Mouse (Mus musculus) forebrain, embryonic 15.5 days (tissue): ENCODE measurements around the gene Slc41a2. TPM values are rescaled to one million over a fixed set of nuclear protein-coding genes. Genes with fewer than 3 reads are reported as not detected.
A peak's percentile ranks its signal among the peaks of the same experiment; 100 is the strongest.

ENCODE experiments used
- ATAC-seq: fragments of 200-750 bp; cut with Nextera tagmentation; replicated peaks from 2 replicates; pipeline ENCODE4 v1.8.0; 2017; ENCODE audit warnings: mild to moderate bottlenecking, moderate TSS enrichment, moderate library complexity
- H3K27ac ChIP-seq: fragments of 300-500 bp; sonication (generic); replicated peaks from 2 replicates; pipeline ENCODE4 v1.5.1; 2015; ENCODE audit warnings: mild to moderate bottlenecking, inconsistent platforms
- H3K27me3 ChIP-seq: fragments of 300-500 bp; sonication (generic); 2 replicates; pipeline ENCODE4 v1.6.1; 2015; ENCODE audit warnings: inconsistent platforms
- H3K36me3 ChIP-seq: fragments of 300-500 bp; sonication (generic); 2 replicates; pipeline ENCODE4 v1.6.1; 2015; ENCODE audit warnings: mild to moderate bottlenecking, inconsistent platforms
- H3K4me1 ChIP-seq: fragments of 300-500 bp; sonication (generic); 2 replicates; pipeline ENCODE4 v1.6.1; 2015; ENCODE audit warnings: inconsistent platforms
- H3K4me2 ChIP-seq: fragments of 300-500 bp; sonication (generic); replicated peaks from 2 replicates; pipeline ENCODE4 v1.6.1; 2015; ENCODE audit warnings: mild to moderate bottlenecking, inconsistent platforms
- H3K4me3 ChIP-seq: fragments of 300-500 bp; sonication (generic); 2 replicates; pipeline ENCODE4 v1.5.1; 2015; ENCODE audit warnings: mild to moderate bottlenecking, inconsistent platforms
- H3K9ac ChIP-seq: fragments of 300-500 bp; sonication (generic); replicated peaks from 2 replicates; pipeline ENCODE4 v1.6.1; 2015; ENCODE audit warnings: mild to moderate bottlenecking, inconsistent platforms
- H3K9me3 ChIP-seq: fragments of 300-500 bp; sonication (generic); 2 replicates; pipeline ENCODE4 v1.6.1; 2016; ENCODE audit warnings: inconsistent platforms
- WGBS: fragments of 180-500 bp; shearing (Covaris S2); methylation state at CpG from one replicate; pipeline ENCODE4 v1.1.7; 2015; ENCODE audit warnings: mixed read lengths; 5-methylcytosine and 5-hydroxymethylcytosine counted together
- polyA plus RNA-seq: library from polyadenylated mRNA; unstranded; fragments of >200 nt; fragmentation: Nextera tagmentation; extraction: Ambion mirVana; gene quantifications from 2 replicates; pipeline ENCODE4 v1.2.1, GENCODE M21; 2015

The Slc41a2 gene
- polyA plus RNA-seq, 1 experiment from 2014 or later, result 4.4 TPM

- 12% methylated on average over 6 of the region's 6 CpGs for WGBS
- Histone ChIP-seq H3K36me3 (no peaks in the 10 kb centered on the region), H3K27ac (no peak overlapping the region), H3K4me1 (peaks cover 25% of the 10 kb centered on the region), H3K9me3 (no peaks in the 10 kb centered on the region), H3K27me3 (no peaks in the 10 kb centered on the region), H3K9ac (no peak overlapping the region), H3K4me3 (no peak overlapping the region), H3K4me2 (no peak overlapping the region)
- peak; percentile 49; the same call in 1 of the 2 replicates for ATAC-seq
These were observed 126.6 kb downstream of the Slc41a2 start for GRCm38 (mm10) chr10:83210968-83211583.

- Histone ChIP-seq H3K4me2 (no peak overlapping the region), H3K36me3 (no peaks in the 10 kb centered on the region), H3K9ac (no peak overlapping the region), H3K4me3 (no peak overlapping the region), H3K27me3 (no peaks in the 10 kb centered on the region), H3K9me3 (no peaks in the 10 kb centered on the region), H3K27ac (no peak overlapping the region), H3K4me1 (peaks cover 25% of the 10 kb centered on the region)
- 42% methylated on average over 16 of the region's 16 CpGs for WGBS
- no peak for ATAC-seq
These were observed 127.6 kb downstream of the Slc41a2 start for GRCm38 (mm10) chr10:83210122-83210521.

GRCm38 (mm10) chr10:83209388-83209787, 128.3 kb downstream of the Slc41a2 start:
- H3K9ac ChIP-seq, result no peak overlapping the region
- no peaks in the 10 kb centered on the region for H3K36me3 ChIP-seq
- no peaks in the 10 kb centered on the region for H3K27me3 ChIP-seq
- no peak overlapping the region for H3K4me2 ChIP-seq
- no peak overlapping the region for H3K27ac ChIP-seq
- WGBS, result 75% methylated on average over 12 of the region's 12 CpGs
- H3K4me1 ChIP-seq, result peaks cover 25% of the 10 kb centered on the region
- ATAC-seq, result no peak
- H3K4me3 ChIP-seq, result no peak overlapping the region
- no peaks in the 10 kb centered on the region for H3K9me3 ChIP-seq

- H3K27me3 ChIP-seq, result no peaks in the 10 kb centered on the region
- H3K9me3 ChIP-seq, result no peaks in the 10 kb centered on the region
- WGBS, result 54% methylated on average over 7 of the region's 7 CpGs
- H3K9ac ChIP-seq, result no peak overlapping the region
- no peaks in the 10 kb centered on the region for H3K36me3 ChIP-seq
- no peak overlapping the region for H3K4me3 ChIP-seq
- no peak overlapping the region for H3K4me2 ChIP-seq
- H3K27ac ChIP-seq, result no peak overlapping the region
- H3K4me1 ChIP-seq, result peaks cover 25% of the 10 kb centered on the region
- no peak for ATAC-seq
These were observed 129.2 kb downstream of the Slc41a2 start for GRCm38 (mm10) chr10:83208436-83208835.

- Histone ChIP-seq H3K4me1 (peaks cover 4% of the 10 kb centered on the region), H3K9me3 (no peaks in the 10 kb centered on the region), H3K27me3 (no peaks in the 10 kb centered on the region), H3K9ac (no peak overlapping the region), H3K27ac (no peak overlapping the region), H3K36me3 (no peaks in the 10 kb centered on the region), H3K4me2 (no peak overlapping the region), H3K4me3 (no peak overlapping the region)
- 89% methylated on average over 14 of the region's 14 CpGs for WGBS
- no peak for ATAC-seq
These were observed 134.6 kb downstream of the Slc41a2 start for GRCm38 (mm10) chr10:83202906-83203702.

- H3K36me3 ChIP-seq, result no peaks in the 10 kb centered on the region
- H3K4me1 ChIP-seq, result no peaks in the 10 kb centered on the region
- no peak overlapping the region for H3K9ac ChIP-seq
- H3K27ac ChIP-seq, result no peak overlapping the region
- H3K9me3 ChIP-seq, result no peaks in the 10 kb centered on the region
- H3K4me2 ChIP-seq, result no peak overlapping the region
- H3K27me3 ChIP-seq, result no peaks in the 10 kb centered on the region
- no peak for ATAC-seq
- 83% methylated on average over 7 of the region's 7 CpGs for WGBS
- H3K4me3 ChIP-seq, result no peak overlapping the region
These were observed 136.2 kb downstream of the Slc41a2 start for GRCm38 (mm10) chr10:83201525-83201924.

GRCm38 (mm10) chr10:83199290-83199689, 138.4 kb downstream of the Slc41a2 start:
- Histone ChIP-seq H3K4me2 (no peak overlapping the region), H3K27me3 (no peaks in the 10 kb centered on the region), H3K36me3 (no peaks in the 10 kb centered on the region), H3K4me1 (peaks cover 6% of the 10 kb centered on the region; the same call in 1 of the 2 replicates), H3K9me3 (no peaks in the 10 kb centered on the region), H3K4me3 (no peak overlapping the region), H3K9ac (no peak overlapping the region), H3K27ac (no peak overlapping the region)
- WGBS, result 72% methylated on average over 9 of the region's 9 CpGs
- ATAC-seq, result no peak

GRCm38 (mm10) chr10:83198692-83199091, 139.0 kb downstream of the Slc41a2 start:
- no peak overlapping the region for H3K4me3 ChIP-seq
- H3K9me3 ChIP-seq, result no peaks in the 10 kb centered on the region
- H3K36me3 ChIP-seq, result no peaks in the 10 kb centered on the region
- ATAC-seq, result no peak
- H3K4me1 ChIP-seq, result peaks cover 6% of the 10 kb centered on the region; the same call in 1 of the 2 replicates
- no peak overlapping the region for H3K4me2 ChIP-seq
- H3K9ac ChIP-seq, result no peak overlapping the region
- 87% methylated on average over 5 of the region's 5 CpGs for WGBS
- no peaks in the 10 kb centered on the region for H3K27me3 ChIP-seq
- H3K27ac ChIP-seq, result no peak overlapping the region

GRCm38 (mm10) chr10:83197690-83198336, 139.9 kb downstream of the Slc41a2 start:
- H3K4me3 ChIP-seq, result no peak overlapping the region
- peaks cover 6% of the 10 kb centered on the region; the same call in 1 of the 2 replicates for H3K4me1 ChIP-seq
- H3K4me2 ChIP-seq, result no peak overlapping the region
- no peak overlapping the region for H3K9ac ChIP-seq
- no peak; the same call in 1 of the 2 replicates for ATAC-seq
- H3K27ac ChIP-seq, result no peak overlapping the region
- 48% methylated on average over 11 of the region's 11 CpGs for WGBS
- H3K27me3 ChIP-seq, result no peaks in the 10 kb centered on the region
- H3K9me3 ChIP-seq, result no peaks in the 10 kb centered on the region
- H3K36me3 ChIP-seq, result no peaks in the 10 kb centered on the region

- no peak overlapping the region for H3K9ac ChIP-seq
- WGBS, result 61% methylated on average over 6 of the region's 6 CpGs
These were observed 145.7 kb downstream of the Slc41a2 start for GRCm38 (mm10) chr10:83191982-83192381.

GRCm38 (mm10) chr10:83191476-83191875, 146.2 kb downstream of the Slc41a2 start:
- Histone ChIP-seq H3K4me3 (no peak overlapping the region), H3K36me3 (peaks cover 5% of the 10 kb centered on the region), H3K4me1 (peaks cover 12% of the 10 kb centered on the region), H3K27me3 (no peaks in the 10 kb centered on the region), H3K27ac (no peak overlapping the region), H3K4me2 (no peak overlapping the region), H3K9ac (no peak overlapping the region), H3K9me3 (no peaks in the 10 kb centered on the region)
- 97% methylated on average over 17 of the region's 17 CpGs for WGBS
- ATAC-seq, result no peak

More at GRCm38 (mm10) chr10:83191982-83192381, 145.7 kb downstream of the Slc41a2 start:
- ATAC-seq, result no peak
- Histone ChIP-seq H3K27me3 (no peaks in the 10 kb centered on the region), H3K36me3 (peaks cover 5% of the 10 kb centered on the region), H3K4me2 (no peak overlapping the region), H3K4me3 (no peak overlapping the region), H3K27ac (no peak overlapping the region), H3K4me1 (peaks cover 8% of the 10 kb centered on the region), H3K9me3 (no peaks in the 10 kb centered on the region)

GRCm38 (mm10) chr10:83189071-83189470, 148.6 kb downstream of the Slc41a2 start:
- Histone ChIP-seq H3K4me2 (no peak overlapping the region), H3K27ac (no peak overlapping the region), H3K9ac (no peak overlapping the region), H3K27me3 (no peaks in the 10 kb centered on the region), H3K4me1 (peaks cover 15% of the 10 kb centered on the region), H3K36me3 (peaks cover 5% of the 10 kb centered on the region), H3K4me3 (no peak overlapping the region), H3K9me3 (no peaks in the 10 kb centered on the region)
- 94% methylated on average over 5 of the region's 5 CpGs for WGBS
- ATAC-seq, result no peak
